Mouse (Mus musculus): ENCODE data around the gene Galk2.

DNA sequence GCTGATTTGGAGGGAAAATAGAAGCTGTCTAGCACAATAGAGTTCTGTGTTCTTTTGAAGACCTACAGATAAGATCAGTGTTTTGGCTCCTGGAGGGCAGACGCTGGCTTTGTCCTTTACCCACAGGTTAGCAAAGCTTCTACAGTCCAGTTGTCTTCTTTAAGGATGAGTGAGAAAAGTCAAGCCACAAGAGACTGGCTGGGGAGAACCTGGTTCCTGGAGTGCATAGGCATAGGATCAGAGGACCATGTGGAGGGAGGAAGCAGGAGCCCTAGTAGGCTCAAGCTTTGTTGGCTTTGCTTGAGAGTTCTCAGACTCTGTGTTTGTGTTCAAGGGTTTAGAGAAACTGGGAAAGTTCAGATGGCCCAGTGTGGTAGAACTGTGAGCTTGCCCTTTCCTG is 65.6 kb downstream of the Galk2 start:
- TF ChIP-seq EP300 (IDR thresholded peaks at IDR 0.05; ENCODE audit: low read depth) (no peak), CTCF (IDR thresholded peaks at IDR 0.05; ENCODE audit: low read depth) (no peak)

All from liver, postnatal 0 days (tissue).